Mouse (Mus musculus) urinary bladder, adult 18-20 months (tissue): ENCODE data around the gene 2410015M20Rik.

ENCODE experiments used
- DNase-seq, 2 experiments: peaks; one replicate each; pipeline ENCODE4 v3.0.0; 2022; ENCODE audit warnings: low spot score in 2 of 2, mixed read lengths in 2 of 2

The 2410015M20Rik gene

GRCm38 (mm10) chr17:56572154-56572553 lies 37.4 kb downstream of the 2410015M20Rik start:
- DNase-seq = no peak

- DNase-seq = no peak
These were observed 39.3 kb downstream of the 2410015M20Rik start for GRCm38 (mm10) chr17:56570287-56570686.

GRCm38 (mm10) chr17:56567370-56567769 lies 42.2 kb downstream of the 2410015M20Rik start:
- no peak for DNase-seq

- no peak for DNase-seq
These were observed 42.7 kb downstream of the 2410015M20Rik start for GRCm38 (mm10) chr17:56566918-56567317.

- DNase-seq = no peak
These were observed 43.3 kb downstream of the 2410015M20Rik start for GRCm38 (mm10) chr17:56566293-56566692.

GRCm38 (mm10) chr17:56561866-56562265 lies 47.7 kb downstream of the 2410015M20Rik start:
- DNase-seq = no peak

GRCm38 (mm10) chr17:56560131-56560530 lies 49.4 kb downstream of the 2410015M20Rik start:
- DNase-seq = no peak

GRCm38 (mm10) chr17:56559386-56559785 lies 50.2 kb downstream of the 2410015M20Rik start:
- DNase-seq = no peak

- peak in 1 of 2 experiments; percentile 51 for DNase-seq
These were observed 51.1 kb downstream of the 2410015M20Rik start for GRCm38 (mm10) chr17:56558448-56558847.
